Mouse (Mus musculus): ENCODE data around the gene Pm20d2. TPM values are rescaled to one million over a fixed set of nuclear protein-coding genes. Genes with fewer than 3 reads are reported as not detected.

The Pm20d2 gene
- 1.8 and 1.9 TPM in 2 replicates for polyA plus RNA-seq (2015; fragmentation: Nextera tagmentation; extraction: Ambion mirVana)

- no peaks in the 10 kb centered on the region for H3K4me1 ChIP-seq (replicated peaks; ENCODE audit: control insufficient read depth, insufficient read depth, low read length)
- no peak for ATAC-seq
- peak within 1 kb of the TSS; percentile 93 for H3K4me2 ChIP-seq (replicated peaks; ENCODE audit: low read depth)
- no peaks in the 10 kb centered on the region for H3K36me3 ChIP-seq (ENCODE audit: control insufficient read depth, insufficient read depth)
- no peak for TF ChIP-seq CTCF (IDR thresholded peaks at IDR 0.05; ENCODE audit: low read depth)
- no peaks in the 10 kb centered on the region for H3K9me3 ChIP-seq (ENCODE audit: control insufficient read depth)
- H3K27me3 ChIP-seq (replicated peaks; ENCODE audit: control insufficient read depth, insufficient read depth, low read length), result no peaks in the 10 kb centered on the region
- peak within 1 kb of the TSS; percentile 86 for H3K27ac ChIP-seq (ENCODE audit: low read depth, low read length)
- 19% methylated on average over 6 of the region's 6 CpGs for WGBS
- H3K4me3 ChIP-seq (ENCODE audit: low read depth, low read length), result peak within 1 kb of the TSS; percentile 57
- peak within 1 kb of the TSS; percentile 57 for H3K9ac ChIP-seq (ENCODE audit: low read depth, low read length)
Observed at GRCm38 (mm10) chr4:33189735-33190036, at the start of gene Pm20d2. Pm20d2 (minus strand) TSS chr4:33189737.

DNA sequence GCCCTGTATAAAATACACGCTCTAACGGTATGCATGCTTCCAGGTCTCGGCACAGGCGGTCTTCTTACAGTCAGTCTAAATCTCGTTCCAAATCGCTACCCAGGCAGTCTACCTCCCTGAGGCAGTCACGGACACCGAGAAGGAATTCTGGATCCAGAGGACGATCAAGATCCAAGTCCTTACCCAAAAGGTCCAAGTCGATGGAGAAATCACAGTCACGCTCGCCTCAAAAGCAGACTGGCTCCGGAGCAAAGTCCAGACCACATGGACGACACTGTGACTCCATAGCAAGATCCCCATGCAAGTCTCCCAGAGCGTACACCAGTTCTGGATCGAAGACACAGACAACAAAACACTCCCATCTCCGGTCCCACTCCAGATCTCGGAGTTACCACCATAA, 41.3 kb upstream of the Pm20d2 start:
- Histone ChIP-seq H3K4me1 (replicated peaks; ENCODE audit: control insufficient read depth, insufficient read depth, low read length) (no peaks in the 10 kb centered on the region), H3K9ac (ENCODE audit: low read depth, low read length) (no peak overlapping the region), H3K27me3 (replicated peaks; ENCODE audit: control insufficient read depth, insufficient read depth, low read length) (no peaks in the 10 kb centered on the region), H3K4me2 (replicated peaks; ENCODE audit: low read depth) (no peak overlapping the region), H3K9me3 (ENCODE audit: control insufficient read depth) (no peaks in the 10 kb centered on the region), H3K4me3 (ENCODE audit: low read depth, low read length) (no peak overlapping the region), H3K27ac (ENCODE audit: low read depth, low read length) (no peak overlapping the region), H3K36me3 (ENCODE audit: control insufficient read depth, insufficient read depth) (no peaks in the 10 kb centered on the region)
- TF ChIP-seq CTCF (IDR thresholded peaks at IDR 0.05; ENCODE audit: low read depth), result no peak
- WGBS, result 89% methylated on average over 18 of the region's 18 CpGs
- ATAC-seq, result no peak

- no peak for TF ChIP-seq CTCF (IDR thresholded peaks at IDR 0.05; ENCODE audit: low read depth)
- 53% methylated on average over 4 of the region's 4 CpGs for WGBS
- Histone ChIP-seq H3K27me3 (replicated peaks; ENCODE audit: control insufficient read depth, insufficient read depth, low read length) (no peaks in the 10 kb centered on the region), H3K9me3 (ENCODE audit: control insufficient read depth) (no peaks in the 10 kb centered on the region), H3K4me1 (replicated peaks; ENCODE audit: control insufficient read depth, insufficient read depth, low read length) (no peaks in the 10 kb centered on the region), H3K4me3 (ENCODE audit: low read depth, low read length) (no peak overlapping the region), H3K4me2 (replicated peaks; ENCODE audit: low read depth) (no peak overlapping the region), H3K36me3 (ENCODE audit: control insufficient read depth, insufficient read depth) (no peaks in the 10 kb centered on the region), H3K27ac (ENCODE audit: low read depth, low read length) (no peak overlapping the region), H3K9ac (ENCODE audit: low read depth, low read length) (no peak overlapping the region)
- no peak for ATAC-seq
Observed at GRCm38 (mm10) chr4:33229639-33230038, 40.1 kb upstream of the Pm20d2 start.

GRCm38 (mm10) chr4:33227164-33227563, 37.6 kb upstream of the Pm20d2 start:
- Histone ChIP-seq H3K4me2 (replicated peaks; ENCODE audit: low read depth) (no peak overlapping the region), H3K27me3 (replicated peaks; ENCODE audit: control insufficient read depth, insufficient read depth, low read length) (no peaks in the 10 kb centered on the region), H3K4me3 (ENCODE audit: low read depth, low read length) (no peak overlapping the region), H3K9ac (ENCODE audit: low read depth, low read length) (no peak overlapping the region), H3K36me3 (ENCODE audit: control insufficient read depth, insufficient read depth) (no peaks in the 10 kb centered on the region), H3K4me1 (replicated peaks; ENCODE audit: control insufficient read depth, insufficient read depth, low read length) (no peaks in the 10 kb centered on the region), H3K27ac (ENCODE audit: low read depth, low read length) (no peak overlapping the region), H3K9me3 (ENCODE audit: control insufficient read depth) (no peaks in the 10 kb centered on the region)
- 79% methylated on average over 7 of the region's 7 CpGs for WGBS
- no peak for TF ChIP-seq CTCF (IDR thresholded peaks at IDR 0.05; ENCODE audit: low read depth)
- ATAC-seq, result no peak

DNA sequence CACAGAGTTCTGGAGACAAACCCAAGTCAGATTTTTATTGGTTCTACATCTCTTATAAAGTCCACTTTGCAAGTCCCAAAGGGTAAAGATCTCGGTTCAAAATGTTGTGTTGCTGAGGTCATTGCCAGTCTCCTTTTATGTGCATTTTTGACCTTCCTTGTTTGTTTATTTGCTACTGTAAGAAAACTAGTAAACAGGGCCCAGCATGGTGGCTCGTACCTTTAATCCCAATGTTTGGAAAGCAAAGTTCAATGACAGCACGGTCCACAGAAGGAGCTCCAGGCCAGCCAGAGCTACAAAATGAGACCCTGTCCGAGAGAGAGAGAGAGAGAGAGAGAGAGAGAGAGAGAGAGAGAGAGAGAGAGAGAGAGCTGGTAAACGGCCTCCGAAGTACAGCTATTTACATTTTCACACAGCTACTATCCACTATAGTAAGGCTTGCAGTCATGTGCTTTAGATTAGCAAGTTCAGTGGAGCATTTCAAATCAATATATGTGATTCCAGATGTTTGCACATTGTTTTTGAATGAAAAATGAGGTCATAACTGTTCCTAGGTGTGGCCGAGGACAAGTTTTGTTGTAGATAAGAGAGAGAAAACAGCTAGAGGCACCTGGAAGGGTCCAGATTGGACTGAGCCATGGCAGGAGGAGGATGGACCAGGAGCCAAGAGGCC, 34.6 kb upstream of the Pm20d2 start:
- WGBS, result 41% methylated on average over 7 of the region's 7 CpGs
- no peak for ATAC-seq

DNA sequence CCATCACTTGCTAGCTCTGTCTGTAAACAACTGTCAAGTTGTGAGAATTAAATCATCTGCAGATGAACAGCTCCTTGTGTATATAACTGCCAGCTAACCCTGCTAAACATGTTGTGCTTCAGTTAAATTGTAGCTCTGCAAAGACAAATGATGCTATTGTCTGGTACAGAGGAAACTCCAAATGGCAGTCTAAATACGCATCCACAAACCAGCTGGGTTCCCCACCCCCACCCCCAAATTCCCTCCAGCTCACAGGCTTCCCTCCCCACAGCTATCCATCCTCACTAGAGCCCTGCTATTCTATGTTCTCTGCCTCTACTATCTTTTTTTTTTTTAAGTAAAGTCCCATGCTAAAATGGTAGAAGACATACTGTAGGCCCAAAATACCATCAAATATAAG, 32.3 kb upstream of the Pm20d2 start:
- Histone ChIP-seq H3K9ac (ENCODE audit: low read depth, low read length) (no peak overlapping the region), H3K36me3 (ENCODE audit: control insufficient read depth, insufficient read depth) (no peaks in the 10 kb centered on the region), H3K9me3 (ENCODE audit: control insufficient read depth) (no peaks in the 10 kb centered on the region), H3K4me3 (ENCODE audit: low read depth, low read length) (no peak overlapping the region), H3K27ac (ENCODE audit: low read depth, low read length) (no peak overlapping the region), H3K27me3 (replicated peaks; ENCODE audit: control insufficient read depth, insufficient read depth, low read length) (no peaks in the 10 kb centered on the region), H3K4me1 (replicated peaks; ENCODE audit: control insufficient read depth, insufficient read depth, low read length) (no peaks in the 10 kb centered on the region), H3K4me2 (replicated peaks; ENCODE audit: low read depth) (no peak overlapping the region)
- no peak for TF ChIP-seq CTCF (IDR thresholded peaks at IDR 0.05; ENCODE audit: low read depth)
- WGBS, result 48% methylated on average over 1 of the region's 1 CpGs
- ATAC-seq, result no peak

More for the DNA sequence above, 34.6 kb upstream of the Pm20d2 start:
- TF ChIP-seq CTCF (IDR thresholded peaks at IDR 0.05; ENCODE audit: low read depth), result no peak
- H3K4me1 ChIP-seq (replicated peaks; ENCODE audit: control insufficient read depth, insufficient read depth, low read length), result no peaks in the 10 kb centered on the region
- H3K36me3 ChIP-seq (ENCODE audit: control insufficient read depth, insufficient read depth), result no peaks in the 10 kb centered on the region
- H3K9ac ChIP-seq (ENCODE audit: low read depth, low read length), result no peak overlapping the region
- H3K27me3 ChIP-seq (replicated peaks; ENCODE audit: control insufficient read depth, insufficient read depth, low read length), result no peaks in the 10 kb centered on the region
- H3K27ac ChIP-seq (ENCODE audit: low read depth, low read length), result no peak overlapping the region
- no peak overlapping the region for H3K4me3 ChIP-seq (ENCODE audit: low read depth, low read length)
- H3K4me2 ChIP-seq (replicated peaks; ENCODE audit: low read depth), result no peak overlapping the region
- H3K9me3 ChIP-seq (ENCODE audit: control insufficient read depth), result no peaks in the 10 kb centered on the region

All from intestine, postnatal 0 days (tissue).